Mouse (Mus musculus): ENCODE results near the gene Pacrg. TPM values are rescaled to one million over a fixed set of nuclear protein-coding genes. Genes with fewer than 3 reads are reported as not detected.

Pacrg gene
- not detected for total RNA-seq (2023)

DNA sequence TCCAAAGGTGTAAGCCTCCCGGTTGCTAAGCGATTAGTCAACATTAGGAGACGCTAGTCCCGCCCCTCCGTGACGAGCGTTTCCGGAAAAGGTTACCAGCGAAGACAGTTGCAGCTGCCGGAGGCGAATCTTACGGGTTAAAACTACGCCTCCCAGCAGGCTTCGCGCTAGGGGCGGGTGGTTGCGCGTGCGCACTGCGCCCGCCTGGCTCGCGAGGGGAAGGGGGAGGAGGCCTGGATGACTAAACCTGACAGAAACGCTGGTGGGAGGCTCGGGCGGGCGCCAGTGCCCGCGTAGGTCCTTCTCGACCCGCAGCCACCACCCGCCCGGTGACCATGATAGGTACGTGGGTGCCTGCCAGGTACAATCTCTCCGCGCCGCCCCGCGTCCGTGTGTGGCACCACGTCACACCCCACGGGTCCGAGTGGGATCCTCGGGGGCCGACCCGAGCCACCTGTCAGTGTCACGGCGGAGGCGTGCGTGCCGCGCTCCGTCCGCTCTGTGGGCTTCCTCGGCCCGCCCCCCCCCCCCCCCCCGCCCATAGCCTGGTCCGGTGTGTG lies at the start of gene Pacrg, which contains the start of gene Prkn:
Pacrg (minus strand) TSS at position 164 of the 560 bp plus-strand sequence.
Prkn (plus strand) TSS at position 237 of the 560 bp plus-strand sequence.

Other genes starting within 250 kb of the Pacrg start
- not detected for gene Prkn, start 73 bp upstream of the Pacrg start, total RNA-seq (2023)

All from T-cell, adult 66 days (primary cell).